Mouse (Mus musculus) kidney, adult 2 months (tissue): ENCODE measurements at regions not wholly inside any gene's neighbourhood (a gene's known extent, or its start where the extent isn't known, plus 50 kb on each side); places are given as distances from the start of the nearest gene placed in this dataset.

Experiments used
- CTCF ChIP-seq: fragments of 200-500 bp; conservative IDR thresholded peaks from 2 replicates; pipeline ENCODE4 v1.5.1; 2011; ENCODE audit warnings: low read depth, mild to moderate bottlenecking, control low read depth, low read length, moderate library complexity, mixed read lengths; ENCODE audit not compliant: insufficient read depth, insufficient read length
- POLR2A ChIP-seq: fragments of 200-500 bp; IDR thresholded peaks from one replicate; pipeline ENCODE4 v1.6.1; 2011; ENCODE audit warnings: low read depth, low read length, control low read depth

GRCm38 (mm10) chr17:80813194-80813593, 84.9 kb upstream of the Map4k3 start:
- TF ChIP-seq POLR2A (no peak), CTCF (no peak)
